Mouse (Mus musculus): ENCODE results near the gene Cep57.
A peak's percentile ranks its signal among the peaks of the same experiment; 100 is the strongest.

Cep57 gene

DNA sequence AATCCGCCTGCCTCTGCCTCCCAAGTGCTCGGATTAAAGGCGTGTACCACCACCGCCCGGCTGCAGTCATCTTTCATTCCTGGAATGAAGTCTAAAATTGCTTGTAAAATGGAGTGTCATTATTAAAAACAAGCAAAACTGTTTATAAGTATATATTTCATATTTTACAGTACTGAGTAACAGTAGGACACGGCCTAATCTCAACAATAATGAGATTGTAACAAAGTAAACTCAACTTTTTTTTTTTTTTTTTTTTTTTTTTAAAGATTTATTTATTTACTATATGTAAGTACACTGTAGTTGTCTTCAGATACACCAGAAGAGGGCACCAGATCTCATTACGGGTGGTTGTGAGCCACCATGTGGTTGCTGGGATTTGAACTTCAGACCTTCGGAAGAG is 36.0 kb downstream of the Cep57 start:
- peak; percentile 15 for DNase-seq

DNA sequence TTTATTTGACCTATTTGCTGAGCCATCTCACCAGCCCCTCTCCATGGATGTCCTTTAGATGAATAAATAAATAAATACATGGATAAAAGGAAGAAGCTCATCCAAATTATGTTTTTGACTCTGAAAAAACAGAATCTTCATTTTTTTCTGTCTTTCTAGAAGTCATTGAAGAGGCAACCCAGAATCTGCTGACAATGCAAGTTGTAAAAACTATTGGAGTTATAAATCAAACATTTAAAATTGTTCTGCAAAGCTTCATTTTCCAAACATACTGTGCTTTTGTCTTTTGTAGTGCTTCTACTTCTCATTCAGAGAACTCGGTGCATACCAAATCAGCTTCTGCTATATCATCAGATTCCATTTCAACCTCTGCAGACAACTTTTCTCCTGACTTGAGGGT is 44.9 kb downstream of the Cep57 start:
- peak; percentile 4 for DNase-seq

- DNase-seq, result peak; percentile 58
Observed at GRCm38 (mm10) chr9:13774732-13775131, 52.2 kb downstream of the Cep57 start.

DNA sequence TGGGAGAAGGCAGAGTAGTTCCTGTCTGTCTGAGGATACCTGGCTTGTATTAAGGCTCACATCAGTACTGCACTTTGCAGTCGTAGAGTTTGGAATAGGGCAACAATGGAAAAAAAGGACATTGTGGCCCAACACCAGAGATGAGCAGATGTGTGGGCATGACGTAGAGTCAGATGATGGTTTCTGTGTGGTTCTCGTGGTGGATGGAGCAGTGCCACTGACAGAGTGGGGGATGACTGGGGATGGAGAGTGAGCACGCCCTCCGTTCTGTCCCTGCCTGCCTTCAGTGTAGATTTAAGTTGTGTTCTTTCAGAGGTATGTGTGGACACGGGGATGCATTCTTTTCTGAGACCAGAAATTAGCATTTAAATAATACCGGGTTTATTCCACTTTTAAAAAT is 60.3 kb downstream of the Cep57 start:
- DNase-seq, result peak; percentile 84

- no peak for DNase-seq
Observed at GRCm38 (mm10) chr9:13765624-13766023, 61.3 kb downstream of the Cep57 start.

DNA sequence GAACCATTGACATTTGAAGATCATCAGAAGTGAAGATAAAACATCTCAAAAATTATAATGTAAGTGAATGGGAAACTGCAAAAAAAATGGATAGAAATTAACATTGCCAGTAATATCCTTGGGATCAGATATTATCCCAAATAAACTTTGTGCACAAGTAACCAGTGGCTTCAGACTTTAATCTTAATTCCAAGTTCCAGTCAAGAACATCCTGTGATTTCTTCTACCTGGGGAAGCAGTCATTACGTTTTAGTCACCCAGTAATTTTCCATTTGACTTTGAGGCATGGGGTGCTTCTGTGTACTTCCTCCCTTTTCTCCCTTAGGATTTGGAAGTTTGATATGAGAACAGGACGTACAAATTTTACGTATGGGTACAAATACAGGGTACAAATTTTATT is 66.5 kb downstream of the Cep57 start:
- DNase-seq, result no peak

All from heart, adult 11 months (tissue).